ENCODE assay signal across 9 mouse cellular contexts in the genomic region with DNA sequence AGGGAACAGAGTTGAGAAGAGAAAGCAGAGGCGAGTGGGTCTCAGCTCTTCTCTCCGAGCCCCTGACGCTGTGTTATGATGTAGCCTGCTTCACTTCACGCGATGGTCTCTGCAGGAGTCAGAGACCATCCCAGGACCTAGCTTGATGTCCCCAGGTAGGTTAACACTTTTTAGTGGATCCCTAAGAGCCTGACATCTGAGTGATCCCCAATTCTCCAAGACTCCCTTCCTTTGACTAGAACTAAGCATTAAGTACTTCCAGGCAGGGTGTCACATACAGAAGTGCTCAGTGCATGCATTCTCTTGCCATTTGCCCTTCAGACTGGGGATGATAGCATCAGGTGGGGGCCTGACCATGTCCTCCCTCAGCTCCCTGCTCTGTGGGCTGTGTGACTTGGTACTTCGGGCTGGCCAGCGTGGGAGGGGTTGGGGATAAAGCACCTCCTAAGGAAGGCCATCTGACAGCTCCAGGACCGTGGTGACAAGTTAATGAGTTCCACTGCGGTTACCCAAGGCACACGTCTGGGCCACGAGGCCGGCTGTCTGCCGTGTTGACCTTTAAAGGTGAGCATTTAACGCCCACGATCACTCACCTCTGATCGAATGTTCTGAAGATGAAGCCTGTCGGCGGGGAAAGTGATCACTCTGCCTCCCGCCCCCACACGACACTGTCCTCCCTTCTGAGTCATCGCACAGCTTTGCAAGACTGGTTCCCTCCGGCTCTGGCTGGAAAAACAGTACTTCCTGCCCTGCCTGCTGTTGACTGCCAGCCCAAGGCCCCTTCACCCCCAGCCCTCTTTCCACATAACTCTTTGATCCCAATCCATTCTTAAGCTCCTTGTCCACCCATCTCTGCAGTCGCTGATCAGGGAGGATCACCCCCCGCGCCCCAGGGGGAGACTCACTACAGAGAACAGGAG.
A peak's percentile ranks its signal among the peaks of the same experiment; 100 is the strongest.
DNase-seq lines count a peak whose midpoint lies in the region; ATAC-seq and TF ChIP-seq lines count a peak whose summit lies in the region.
"Had no signal": no experiment of that assay in that cellular context is flagged by ENCODE, and none has a peak within 500 bp of the region (broad histone marks: within the 10 kb centered on the region; RNA-seq: fewer than 3 reads in every experiment).

No protein-coding gene starts in this region.

- H3K4me1 ChIP-seq in heart, embryonic 14.5 days (ENCODE audit: control insufficient read depth in 2 of 2, insufficient read depth in 2 of 2, low read length in 2 of 2): peaks cover 0 to 5% of the 10 kb centered on the region in 2 experiments; a peak in 1 of 4 replicates
- peaks cover 10% of the 10 kb centered on the region for H3K4me1 ChIP-seq in midbrain, embryonic 16.5 days (ENCODE audit: control insufficient read depth, insufficient read depth, low read length)

- no peak overlapping the region for H3K4me3 ChIP-seq in gastrocnemius, adult 2 months
- H3K4me3 ChIP-seq in heart, embryonic 14.5 days (ENCODE audit: control insufficient read depth in 1 of 2, insufficient read depth in 1 of 2, low read depth in 1 of 2, low read length in 2 of 2): no peak overlapping the region
- no peak overlapping the region for H3K4me3 ChIP-seq in midbrain, embryonic 16.5 days (ENCODE audit: low read depth, low read length)
- H3K4me3 ChIP-seq: erythroblast, embryonic 14.5 days had no signal

- H3K9ac ChIP-seq in heart, embryonic 14.5 days (ENCODE audit: low read length): no peak overlapping the region
- no peak overlapping the region for H3K9ac ChIP-seq in midbrain, embryonic 16.5 days (ENCODE audit: low read depth, low read length)

- WGBS in heart, embryonic 14.5 days: 45% methylated on average over 25 of the region's 25 CpGs
- 75% methylated on average over 25 of the region's 25 CpGs for WGBS in midbrain, embryonic 16.5 days

- no peak for TF ChIP-seq CTCF in gastrocnemius, adult 2 months (IDR thresholded peaks at IDR 0.05)

- H3K27me3 ChIP-seq in heart, embryonic 14.5 days (ENCODE audit: control insufficient read depth, insufficient read depth, low read length): peaks cover 11% of the 10 kb centered on the region
- H3K27me3 ChIP-seq in midbrain, embryonic 16.5 days (ENCODE audit: control insufficient read depth, insufficient read depth, low read depth, low read length): no peaks in the 10 kb centered on the region

- no peak for ATAC-seq in heart, embryonic 14.5 days (ENCODE audit: insufficient number of reproducible peaks, insufficient read depth, low FRiP score, low read depth)
- ATAC-seq in midbrain, embryonic 16.5 days: no peak

- H3K27ac ChIP-seq in gastrocnemius, adult 2 months: no peak overlapping the region
- no peak overlapping the region for H3K27ac ChIP-seq in heart, embryonic 14.5 days (replicated peaks in 1 of 2; ENCODE audit: control insufficient read depth in 1 of 2, insufficient read depth in 1 of 2, low read depth in 2 of 2, low read length in 2 of 2)
- H3K27ac ChIP-seq in midbrain, embryonic 16.5 days (ENCODE audit: low read length): no peak overlapping the region

- H3K9me3 ChIP-seq in heart, embryonic 14.5 days (ENCODE audit: control insufficient read depth, low read length): no peaks in the 10 kb centered on the region
- H3K9me3 ChIP-seq in midbrain, embryonic 16.5 days (replicated peaks; ENCODE audit: control insufficient read depth, low read length, poor library complexity, severe bottlenecking): no peaks in the 10 kb centered on the region

- intact Hi-C loops in gastrocnemius, adult 2 months (cut with DNase I): no loop called here

- no peaks in the 10 kb centered on the region for H3K36me3 ChIP-seq in heart, embryonic 14.5 days (ENCODE audit: control insufficient read depth, insufficient read depth, low read length)
- H3K36me3 ChIP-seq in midbrain, embryonic 16.5 days (ENCODE audit: control insufficient read depth, insufficient read depth, low read length): no peaks in the 10 kb centered on the region

- peak overlapping the region; percentile 29 for H3K4me2 ChIP-seq in heart, embryonic 14.5 days (ENCODE audit: low read length)
- H3K4me2 ChIP-seq in midbrain, embryonic 16.5 days (ENCODE audit: low read length): no peak overlapping the region

- peak; percentile 53 for DNase-seq in gastrocnemius, adult 2 months
- no peak for DNase-seq in gastrocnemius, postnatal 10 days
- DNase-seq in right cerebral cortex, adult 2 months (ENCODE audit: low spot score in 2 of 2): peak; percentile 60 to 61
- DNase-seq in right cerebral cortex, postnatal 4 days: no peak
- peak; percentile 43 for DNase-seq in retina, postnatal 1 day
- no peak for DNase-seq in frontal cortex, postnatal 25 days (ENCODE audit: low spot score in 2 of 2)

Comparison
In these comparisons a context has a peak if more than half of its experiments do, and no peak if none do; other contexts are left out.
1. DNase-seq: peak in gastrocnemius, adult 2 months (single experiment), right cerebral cortex, adult 2 months (2 of 2) and retina, postnatal 1 day (single experiment); none in gastrocnemius, postnatal 10 days (single experiment), right cerebral cortex, postnatal 4 days (single experiment) and frontal cortex, postnatal 25 days (0 of 2).